Mouse (Mus musculus) ZHBTc4 (cell line): ENCODE data around the gene Gm281.
"Not testable (repeated sequence)": the region's sequence is repeated elsewhere in the genome, so short reads cannot be mapped to it uniquely, and the experiment has no call there.

Source experiments
- DNase-seq: peaks from one replicate; pipeline ENCODE4 v3.0.0-alpha.2; 2011; ENCODE audit warnings: low read depth, low spot score

Gene Gm281

DNA sequence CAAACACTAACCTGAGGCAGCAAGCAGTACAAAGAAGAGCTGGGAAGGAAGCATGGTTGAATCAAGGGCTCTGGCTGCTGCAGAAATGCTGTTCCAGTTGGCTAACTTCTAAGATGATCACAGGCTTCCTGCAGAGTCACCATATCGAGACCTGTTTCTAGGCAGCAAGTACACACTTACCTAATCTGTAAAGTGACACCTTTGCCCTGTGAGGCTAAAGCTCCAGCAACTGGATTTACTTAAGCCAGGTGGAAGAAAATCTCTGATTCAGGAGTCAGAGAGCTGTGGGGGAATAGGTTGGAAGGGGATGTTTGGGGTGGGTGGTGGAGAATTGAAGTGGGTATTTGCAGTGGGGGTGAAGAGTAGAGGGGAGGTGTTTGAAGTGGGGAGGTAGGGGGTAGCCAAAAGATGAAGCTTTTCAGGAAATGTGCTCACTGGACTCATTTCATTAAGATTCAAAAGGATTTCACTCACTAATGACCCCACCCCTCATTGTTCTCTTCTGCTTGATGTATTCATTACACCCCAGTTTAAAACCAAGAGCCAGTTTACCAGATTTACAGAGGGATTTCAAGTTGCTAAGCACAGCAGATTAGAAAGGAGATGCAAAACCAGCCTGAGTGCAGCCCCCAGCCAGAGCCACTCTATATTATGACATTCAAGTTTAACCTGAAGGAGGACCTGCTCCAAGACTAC, at the start of gene Gm281:
Gm281 (minus strand) TSS at position 92 of the 696 bp plus-strand sequence.
- DNase-seq, result peak; percentile 58

GRCm38 (mm10) chr14:13963527-13963926, 49.2 kb upstream of the Gm281 start:
- DNase-seq, result no peak

GRCm38 (mm10) chr14:13962476-13962875, 48.2 kb upstream of the Gm281 start:
- DNase-seq, result no peak

DNA sequence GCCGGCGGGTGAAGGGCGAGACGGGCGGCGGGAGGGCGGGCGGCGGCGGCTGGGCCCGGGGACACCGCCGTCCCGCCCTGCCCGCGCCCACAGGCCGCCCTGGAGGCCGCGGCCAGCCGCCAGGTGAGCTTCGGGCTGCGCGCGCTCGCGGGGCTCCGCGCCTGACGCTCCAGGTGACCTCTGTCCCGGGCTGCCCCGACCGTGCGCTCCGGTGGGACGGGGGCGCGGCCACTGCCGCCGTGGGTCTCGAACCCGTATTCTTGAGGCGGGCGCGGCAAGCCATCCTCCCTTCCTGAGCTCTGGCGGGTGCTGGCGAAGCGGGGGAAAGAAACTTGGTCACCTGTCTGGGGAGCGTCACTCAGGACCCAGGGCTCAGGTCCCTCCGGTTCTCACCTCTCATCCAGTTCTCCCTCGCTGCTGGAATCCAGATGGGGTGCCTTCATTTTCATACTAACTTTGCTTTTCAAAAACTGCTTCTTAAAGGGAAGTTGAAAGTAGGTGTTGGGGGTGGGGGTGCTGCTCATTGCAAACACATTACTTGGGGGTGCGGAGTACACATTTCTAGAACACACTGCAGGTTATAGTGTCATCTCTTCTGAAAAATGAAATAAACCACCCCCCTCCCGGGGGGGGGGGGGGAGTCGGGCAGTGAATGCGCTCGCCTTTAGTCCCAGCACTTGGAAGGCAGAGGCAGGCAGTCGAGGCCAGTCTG, 47.3 kb upstream of the Gm281 start, which contains the start of the genes Atxn7 and Thoc7:
Atxn7 (plus strand) TSS at position 40 of the 712 bp plus-strand sequence.
Thoc7 (minus strand) TSS at position 452 of the 712 bp plus-strand sequence.
- peak; percentile 68 for DNase-seq

DNA sequence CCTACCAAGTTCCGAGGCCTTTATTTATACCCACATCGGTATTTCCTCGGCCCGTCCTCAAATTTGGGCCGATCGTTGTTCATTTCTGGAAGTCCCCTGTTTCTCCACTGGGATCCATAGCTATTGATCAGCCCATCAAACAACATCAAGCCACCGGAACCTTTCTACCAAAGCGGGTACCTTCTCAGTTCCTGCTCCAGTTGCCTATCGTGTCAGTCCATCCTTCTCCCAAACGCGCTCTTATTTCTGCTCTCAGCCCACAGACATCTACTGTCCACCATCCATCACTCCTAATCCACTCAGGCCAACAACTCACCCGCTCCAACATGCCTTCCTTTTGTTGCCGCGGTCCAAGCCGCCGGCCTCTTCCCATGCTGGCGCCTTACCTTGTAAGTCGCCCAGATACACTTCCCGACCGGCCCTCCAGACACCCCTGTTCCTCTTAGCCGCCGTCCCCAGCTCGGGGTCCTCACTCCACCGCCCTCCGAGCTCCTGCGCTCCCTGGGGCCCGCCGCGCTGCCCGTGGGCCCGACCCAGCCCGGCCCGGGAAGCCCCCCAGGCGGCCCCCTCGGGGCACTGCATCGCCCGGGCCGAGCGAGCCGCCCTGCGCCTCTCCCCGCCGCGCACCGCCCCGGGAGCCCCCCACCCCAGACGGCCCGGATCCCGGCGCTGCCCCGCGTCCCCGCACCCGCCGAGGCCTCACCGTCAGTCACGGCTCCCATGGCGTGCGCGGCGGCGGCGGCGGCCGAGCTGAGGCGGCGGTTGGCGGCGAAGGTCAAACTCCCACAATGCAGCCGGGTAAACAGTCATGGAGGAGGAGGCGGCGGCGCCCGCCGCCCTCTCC, 46.4 kb upstream of the Gm281 start:
- peak; percentile 83 for DNase-seq

DNA sequence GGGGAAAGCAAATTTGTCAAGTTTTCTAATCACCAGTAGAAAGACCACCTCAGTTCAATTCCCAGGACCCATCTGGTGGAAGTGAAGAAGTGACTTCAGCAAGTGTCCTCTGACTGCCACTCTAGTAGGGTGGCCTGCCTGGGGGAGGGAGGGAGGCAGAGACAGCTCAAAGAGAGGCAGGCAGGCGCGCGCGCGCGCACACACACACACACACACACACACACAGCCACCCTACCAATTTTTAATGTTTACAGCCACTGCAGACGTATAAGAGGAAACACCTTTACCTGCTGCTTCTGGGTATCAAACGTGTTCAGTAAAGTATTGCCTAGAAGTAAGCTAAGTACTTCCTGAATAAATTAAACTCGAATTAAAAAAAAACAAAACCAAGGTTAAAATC, 45.8 kb upstream of the Gm281 start:
- peak; percentile 44 for DNase-seq

GRCm38 (mm10) chr14:13952151-13952550, 37.9 kb upstream of the Gm281 start:
- DNase-seq, result not testable (repeated sequence)

DNA sequence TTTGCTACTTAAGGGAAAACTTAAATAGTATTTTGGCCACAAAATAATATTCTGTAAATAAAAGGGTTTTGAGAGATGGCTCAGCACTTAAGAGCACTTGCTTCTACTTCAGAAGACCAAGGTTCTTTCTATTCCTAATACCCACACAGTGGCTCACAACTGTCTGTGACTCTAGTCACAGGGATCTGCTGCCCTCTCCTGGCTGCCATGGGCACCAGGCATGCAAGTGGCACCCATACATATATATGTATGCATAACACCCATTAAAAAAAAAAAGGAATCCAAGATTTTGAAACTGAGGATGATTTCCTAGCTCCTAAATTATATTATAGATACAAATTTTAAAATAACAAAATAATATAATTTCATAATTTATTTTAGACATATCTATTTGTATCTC, 36.1 kb upstream of the Gm281 start:
- DNase-seq, result peak; percentile 65

DNA sequence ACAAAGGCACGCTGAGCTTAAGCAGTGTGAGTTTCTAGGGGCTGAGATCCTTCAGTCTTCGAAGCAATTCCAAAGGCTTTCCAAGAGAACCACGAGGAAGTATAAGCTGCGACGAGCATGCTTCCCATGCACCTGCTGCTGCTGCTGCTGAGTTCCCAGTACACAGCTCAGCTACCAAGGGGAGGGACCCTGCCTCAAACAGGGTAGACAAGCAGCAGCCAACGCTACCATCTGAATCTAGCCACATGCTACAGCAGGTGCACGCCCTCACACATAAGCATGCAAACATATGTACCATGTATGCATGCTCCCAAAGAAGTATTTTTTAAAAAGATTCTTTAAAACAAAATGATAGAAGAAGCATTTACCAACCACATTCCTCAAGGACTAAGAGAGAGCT, 34.1 kb upstream of the Gm281 start:
- no peak for DNase-seq

DNA sequence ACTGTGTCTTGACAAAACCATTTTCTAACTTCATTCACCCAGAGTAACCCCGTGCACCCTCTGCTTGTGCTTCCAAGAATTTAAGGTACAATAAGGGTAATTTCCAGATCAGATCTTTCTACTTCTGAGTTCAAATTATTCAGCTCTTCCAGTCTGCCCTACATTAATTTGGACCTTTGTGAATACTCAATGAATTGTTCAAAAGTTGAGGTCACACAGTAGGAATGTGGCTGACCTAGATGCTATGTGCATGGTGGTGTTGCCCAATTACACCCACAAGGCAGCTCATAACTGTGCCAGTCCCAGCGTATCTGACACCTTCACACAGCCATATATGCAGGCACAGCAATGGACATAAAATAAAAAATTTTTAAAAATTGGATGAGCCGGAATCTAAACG, 30.4 kb upstream of the Gm281 start:
- no peak for DNase-seq

DNA sequence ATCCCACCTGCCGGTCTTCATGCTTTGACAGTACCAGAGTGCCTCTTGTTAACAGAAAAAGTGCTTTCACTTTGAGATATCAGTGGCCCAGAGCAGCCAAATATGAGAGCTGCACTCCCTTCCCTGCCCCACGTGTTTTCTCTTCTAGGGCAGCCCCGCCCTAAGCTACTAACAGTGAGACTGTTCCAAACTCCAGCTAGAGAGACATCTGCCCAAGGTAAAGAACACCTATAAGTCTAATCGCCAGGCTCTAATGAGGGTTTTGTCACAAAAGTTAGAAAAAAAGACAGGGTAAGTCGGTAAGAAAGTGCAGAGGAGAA, 19.7 kb upstream of the Gm281 start:
- no peak for DNase-seq

DNA sequence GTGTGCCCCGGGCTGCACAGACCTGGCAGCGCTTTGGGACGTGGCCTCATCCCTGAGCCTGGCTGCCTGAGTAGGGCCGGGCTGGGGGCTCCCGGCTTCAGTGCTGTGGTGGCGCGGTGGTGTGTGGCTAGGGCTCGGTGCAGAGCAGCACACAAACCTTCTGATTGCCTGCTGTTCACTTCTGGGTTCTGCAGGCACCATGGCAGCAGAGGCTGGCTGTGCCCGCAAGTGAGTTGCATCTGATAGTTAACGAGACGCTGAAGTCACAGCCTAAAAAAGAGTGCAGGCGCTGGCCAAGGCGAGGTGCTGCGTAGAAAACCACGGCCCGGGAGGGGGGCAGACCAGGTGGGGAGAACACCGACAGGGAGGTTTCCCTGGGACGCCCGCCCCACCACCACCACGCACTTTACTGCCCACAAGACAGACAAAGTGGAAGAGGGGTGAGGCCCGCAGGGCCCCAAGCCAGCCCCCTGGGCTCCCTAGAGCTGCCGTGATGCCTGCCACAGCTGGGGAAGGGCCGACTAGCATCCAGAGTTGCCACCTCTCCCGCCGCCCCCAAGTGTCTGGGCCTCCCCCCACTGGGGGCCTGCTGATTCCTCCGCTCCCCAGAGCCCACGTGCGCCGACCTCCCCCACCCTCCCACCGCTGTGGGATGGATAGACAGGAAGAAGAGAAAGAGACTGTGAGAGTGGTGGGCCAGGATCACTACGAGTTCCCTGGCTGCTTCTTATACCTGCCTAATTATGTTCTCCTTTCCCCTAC, 19.2 kb upstream of the Gm281 start:
- DNase-seq, result peak; percentile 25

- peak; percentile 87 for DNase-seq
Observed at GRCm38 (mm10) chr14:13917630-13918029, 3.4 kb upstream of the Gm281 start.

- DNase-seq, result no peak
Observed at GRCm38 (mm10) chr14:13917208-13917607, 2.9 kb upstream of the Gm281 start.

- DNase-seq, result no peak
Observed at GRCm38 (mm10) chr14:13915207-13915606, 929 bp upstream of the Gm281 start.

GRCm38 (mm10) chr14:13910148-13910547, 4.1 kb downstream of the Gm281 start:
- DNase-seq, result no peak

DNA sequence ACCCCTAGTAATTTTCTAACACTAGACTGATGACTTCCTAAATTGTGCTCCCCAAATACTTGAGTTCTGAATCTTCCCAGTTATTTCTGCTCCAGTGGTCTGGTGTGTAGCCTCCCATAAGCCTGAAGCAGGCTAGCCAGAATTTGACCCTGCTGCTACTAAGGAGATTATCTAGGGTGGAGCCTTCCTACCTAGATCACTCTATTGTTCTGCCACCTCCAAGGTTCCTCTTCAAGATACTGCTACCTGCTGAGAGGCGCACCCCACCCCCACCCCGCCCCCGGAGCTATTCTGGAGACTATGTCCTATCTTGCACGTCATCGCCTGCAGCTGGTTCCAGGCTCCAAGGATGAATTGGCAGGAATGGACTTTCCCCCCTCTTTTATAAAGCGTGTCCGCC, 7.1 kb downstream of the Gm281 start:
- peak; percentile 90 for DNase-seq

DNA sequence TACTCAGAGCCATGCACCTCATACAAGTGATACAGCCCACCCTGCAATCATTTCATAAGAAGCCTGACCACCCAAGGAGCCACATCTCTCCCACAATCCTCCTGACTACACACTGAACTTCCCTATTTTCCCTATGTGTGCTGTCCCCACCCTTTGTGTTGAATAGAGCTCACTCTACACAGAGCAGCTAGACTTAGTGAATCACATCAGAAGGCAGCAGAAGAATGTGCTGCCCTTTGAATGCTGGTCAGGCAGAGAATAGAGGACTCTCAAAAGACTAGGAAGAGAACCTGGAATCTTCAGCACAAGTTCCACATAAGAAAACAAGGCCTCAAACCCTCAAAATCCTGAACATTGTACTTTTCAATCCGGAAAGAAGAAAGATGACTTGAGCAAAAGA, 7.8 kb downstream of the Gm281 start:
- peak; percentile 80 for DNase-seq

DNA sequence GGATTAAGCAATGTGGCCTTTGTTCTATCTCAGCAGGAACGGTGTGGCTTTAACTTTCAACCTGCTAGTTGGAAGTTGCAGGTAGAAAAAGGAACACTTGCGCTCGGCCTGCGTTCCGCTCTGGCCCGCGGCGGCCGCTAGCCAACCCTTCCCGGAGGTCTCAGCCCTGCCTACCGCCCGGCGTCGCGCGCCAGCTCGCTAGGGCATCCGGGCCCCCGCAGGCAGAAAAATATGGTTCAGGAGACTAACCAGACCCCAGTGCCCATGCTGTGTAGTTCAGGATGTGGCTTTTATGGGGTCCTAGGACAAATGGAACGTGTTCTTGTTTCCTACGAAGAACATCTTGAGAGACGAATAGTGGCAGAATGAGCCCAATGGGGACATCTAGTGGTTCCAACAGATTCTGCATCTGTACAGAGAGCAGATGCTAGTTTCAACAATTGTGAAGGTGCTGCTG, 12.6 kb downstream of the Gm281 start:
- peak; percentile 89 for DNase-seq

DNA sequence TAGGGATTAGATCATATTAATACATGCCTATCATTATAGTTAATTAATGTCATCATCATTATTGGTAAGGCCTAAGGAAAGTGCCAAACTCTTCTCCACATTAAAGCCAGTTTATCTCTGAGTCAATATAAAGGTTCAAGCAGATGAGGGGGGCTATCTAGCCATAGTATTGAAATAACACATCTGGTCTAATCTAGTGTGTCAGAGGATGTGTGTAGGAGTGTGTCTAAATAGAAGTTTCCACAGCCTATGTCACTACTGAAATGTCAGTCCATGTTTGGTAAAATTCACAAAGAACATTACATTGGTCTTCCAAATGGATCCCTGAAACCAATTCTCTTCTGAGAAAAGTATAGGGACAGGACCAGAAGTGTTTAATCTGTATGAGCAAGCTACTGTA, 19.1 kb downstream of the Gm281 start:
- no peak for DNase-seq

GRCm38 (mm10) chr14:13893748-13894147, 20.5 kb downstream of the Gm281 start:
- DNase-seq, result no peak
